Mouse (Mus musculus) intestine, embryonic 15.5 days (tissue): ENCODE measurements around the gene Csrp3. TPM values are rescaled to one million over a fixed set of nuclear protein-coding genes. Genes with fewer than 3 reads are reported as not detected.

Source experiments
- ATAC-seq: fragments of 200-750 bp; cut with Nextera tagmentation; 2 replicates; pipeline ENCODE4 v1.8.0; 2017; ENCODE audit warnings: moderate TSS enrichment, moderate library complexity
- H3K27ac ChIP-seq: fragments of 300-500 bp; sonication (generic); 2 replicates; pipeline ENCODE4 v1.5.1; 2015; ENCODE audit warnings: mild to moderate bottlenecking, inconsistent platforms
- H3K27me3 ChIP-seq: fragments of 300-500 bp; sonication (generic); replicated peaks from 2 replicates; pipeline ENCODE4 v1.6.1; 2015; ENCODE audit warnings: inconsistent platforms
- H3K36me3 ChIP-seq: fragments of 300-500 bp; sonication (generic); 2 replicates; pipeline ENCODE4 v1.6.1; 2015; ENCODE audit warnings: inconsistent platforms
- H3K4me1 ChIP-seq: fragments of 300-500 bp; sonication (generic); replicated peaks from 2 replicates; pipeline ENCODE4 v1.6.1; 2015; ENCODE audit warnings: inconsistent platforms
- H3K4me2 ChIP-seq: fragments of 300-500 bp; sonication (generic); replicated peaks from 2 replicates; pipeline ENCODE4 v1.6.1; 2015; ENCODE audit warnings: mild to moderate bottlenecking, inconsistent platforms
- H3K4me3 ChIP-seq: fragments of 300-500 bp; sonication (generic); replicated peaks from 2 replicates; pipeline ENCODE4 v1.5.1; 2015; ENCODE audit warnings: inconsistent platforms
- H3K9ac ChIP-seq: fragments of 300-500 bp; sonication (generic); 2 replicates; pipeline ENCODE4 v1.6.1; 2015; ENCODE audit warnings: inconsistent platforms
- H3K9me3 ChIP-seq: fragments of 300-500 bp; sonication (generic); 2 replicates; pipeline ENCODE4 v1.6.1; 2016; ENCODE audit warnings: inconsistent platforms
- WGBS: fragments of 180-500 bp; shearing (Covaris S2); methylation state at CpG from one replicate; pipeline ENCODE4 v1.1.7; 2015; 5-methylcytosine and 5-hydroxymethylcytosine counted together
- polyA plus RNA-seq: library from polyadenylated mRNA; unstranded; fragments of >200 nt; fragmentation: Nextera tagmentation; extraction: Ambion mirVana; gene quantifications from 2 replicates; pipeline ENCODE4 v1.2.1, GENCODE M21; 2015

Gene Csrp3
- polyA plus RNA-seq, 1 experiment from 2014 or later = 0.94 TPM

DNA sequence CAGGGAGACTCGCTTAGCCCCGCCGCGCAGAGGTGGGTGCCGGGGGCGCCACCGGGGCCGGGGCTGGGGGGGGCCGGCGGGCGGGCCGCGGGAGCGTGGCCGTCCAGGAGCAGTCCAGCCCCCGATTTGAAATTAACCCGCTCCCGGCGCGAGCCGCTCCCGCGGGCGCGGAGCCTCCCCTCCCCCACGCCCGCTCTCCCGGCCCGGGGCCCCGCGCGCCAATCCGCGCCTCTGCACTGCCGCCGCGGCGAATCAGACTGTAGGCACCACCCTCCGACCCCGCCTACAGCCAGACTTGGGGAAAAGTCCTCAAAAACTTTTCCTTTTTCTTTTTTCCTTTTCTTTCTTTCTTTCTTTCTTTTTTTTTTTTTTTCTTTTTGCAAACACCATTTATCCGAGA lies 33.7 kb upstream of the Csrp3 start, which contains the start of gene E2f8:
Gene E2f8, minus strand, starts transcription at position 111 of the 400 bp plus-strand sequence.
- Histone ChIP-seq H3K9ac (peak within 1 kb of the TSS; percentile 86), H3K4me2 (peak within 1 kb of the TSS; percentile 94), H3K27ac (peak within 1 kb of the TSS; percentile 91), H3K4me3 (peak within 1 kb of the TSS; percentile 85), H3K27me3 (no peaks in the 10 kb centered on the region), H3K9me3 (no peaks in the 10 kb centered on the region), H3K4me1 (peaks cover 21% of the 10 kb centered on the region), H3K36me3 (no peaks in the 10 kb centered on the region)
- peak; percentile 83 for ATAC-seq
- 0% methylated on average over 29 of the region's 41 CpGs for WGBS

DNA sequence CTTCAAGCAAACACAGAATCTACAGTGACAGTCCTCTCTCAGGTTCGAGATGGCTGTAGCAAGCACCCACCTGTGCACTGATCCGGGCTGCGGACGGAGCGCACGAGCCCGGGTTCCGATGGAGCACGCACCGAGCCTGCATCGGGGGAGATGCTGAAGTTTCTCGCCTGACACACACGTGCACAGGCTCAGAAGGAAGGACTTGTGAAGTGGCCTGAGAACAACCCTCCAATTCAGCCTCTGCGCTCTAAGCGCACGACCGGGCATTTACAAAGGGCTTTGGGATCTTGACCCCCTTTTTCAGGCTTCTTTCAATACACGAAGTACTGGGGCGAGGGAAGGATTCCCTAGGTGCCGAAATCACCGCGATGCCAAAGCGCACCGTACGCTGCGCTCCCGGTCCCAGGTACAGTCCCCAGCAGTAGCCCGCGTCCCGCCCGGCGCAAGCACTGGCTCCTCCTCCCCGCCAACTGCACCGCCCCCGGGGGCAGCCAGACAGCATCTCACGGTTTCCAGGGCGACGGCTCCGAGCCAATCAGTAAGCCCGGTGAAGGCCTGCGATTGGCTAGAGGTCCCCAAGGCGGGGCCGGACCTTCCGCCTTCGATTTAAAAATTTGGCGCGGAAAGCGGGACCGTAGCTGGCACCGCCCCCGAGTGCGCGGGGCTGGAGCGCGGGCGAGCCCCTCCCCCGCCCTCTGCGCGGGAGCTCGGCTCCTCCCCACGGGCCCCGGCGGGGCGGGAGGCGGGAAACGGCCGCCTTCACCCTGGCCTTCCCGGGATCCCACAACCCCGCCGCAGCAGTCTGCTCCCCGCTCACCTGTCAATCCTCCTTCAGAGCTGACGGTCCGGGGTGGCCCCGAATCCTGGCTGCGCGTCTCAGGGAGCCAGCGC lies 33.0 kb upstream of the Csrp3 start:
- H3K9ac ChIP-seq = peak overlapping the region; percentile 86
- peak overlapping the region; percentile 91 for H3K27ac ChIP-seq
- peaks cover 21% of the 10 kb centered on the region for H3K4me1 ChIP-seq
- peak overlapping the region; percentile 85 for H3K4me3 ChIP-seq
- H3K4me2 ChIP-seq = peak overlapping the region; percentile 94
- H3K27me3 ChIP-seq = no peaks in the 10 kb centered on the region
- no peaks in the 10 kb centered on the region for H3K36me3 ChIP-seq
- peak; percentile 95 for ATAC-seq
- H3K9me3 ChIP-seq = no peaks in the 10 kb centered on the region
- WGBS = under 1% methylated on average over 76 of the region's 77 CpGs

DNA sequence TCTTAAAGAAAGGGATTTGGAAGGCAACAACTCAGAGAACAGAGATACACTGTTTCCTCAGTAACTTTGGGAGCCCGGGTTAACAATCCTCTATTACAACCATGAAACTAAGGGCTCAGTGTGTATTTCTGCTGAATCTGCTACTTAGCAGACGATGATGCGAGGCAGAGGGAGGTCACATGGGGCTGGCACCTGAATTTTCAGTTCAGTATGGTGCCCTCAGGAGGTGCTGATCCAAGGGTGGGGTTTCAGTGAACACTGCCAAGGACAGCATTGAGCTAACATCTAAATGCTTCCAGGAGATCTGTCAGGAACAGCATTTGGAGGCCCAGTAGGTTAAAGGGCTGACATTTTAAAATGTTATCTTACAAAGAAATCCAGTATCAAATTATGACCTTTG lies 31.7 kb upstream of the Csrp3 start:
- no peaks in the 10 kb centered on the region for H3K9me3 ChIP-seq
- peak overlapping the region; percentile 24 for H3K4me3 ChIP-seq
- ATAC-seq = no peak
- peak overlapping the region; percentile 19; the same call in 1 of the 2 replicates for H3K27ac ChIP-seq
- no peaks in the 10 kb centered on the region for H3K27me3 ChIP-seq
- peaks cover 21% of the 10 kb centered on the region for H3K4me1 ChIP-seq
- WGBS = 56% methylated on average over 3 of the region's 3 CpGs
- H3K36me3 ChIP-seq = peaks cover 9% of the 10 kb centered on the region
- peak overlapping the region; percentile 52 for H3K4me2 ChIP-seq
- peak overlapping the region; percentile 26; the same call in 1 of the 2 replicates for H3K9ac ChIP-seq

DNA sequence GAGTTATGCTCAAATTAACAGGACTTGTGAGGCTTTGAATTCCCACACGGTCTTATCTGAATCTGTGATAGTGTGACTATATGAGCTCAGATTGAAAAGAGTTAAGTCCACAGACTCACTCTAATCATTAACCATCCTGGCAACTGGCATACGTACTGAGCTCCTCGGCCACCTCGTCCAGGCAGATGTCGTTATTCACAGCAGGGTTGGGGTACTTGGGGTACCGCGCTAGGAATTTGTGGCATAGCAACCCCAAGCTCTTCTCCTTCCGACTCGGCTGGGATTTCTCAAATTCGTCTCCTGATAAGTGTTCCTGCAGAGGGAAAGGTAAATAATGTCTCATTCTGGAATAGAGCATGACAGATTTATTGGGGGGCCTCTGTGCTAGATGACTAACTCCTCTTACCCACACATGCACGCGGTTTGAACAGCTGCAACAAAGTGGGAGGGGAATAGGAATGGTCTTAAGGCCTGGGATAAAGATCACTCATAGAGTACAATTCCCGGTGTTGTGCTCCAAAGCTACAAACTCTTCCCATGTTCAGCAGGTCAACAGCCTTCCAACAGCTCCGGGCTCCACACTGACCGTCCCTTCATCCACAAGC lies 30.1 kb upstream of the Csrp3 start:
- Histone ChIP-seq H3K9me3 (no peaks in the 10 kb centered on the region), H3K4me3 (peak overlapping the region; percentile 18; the same call in 1 of the 2 replicates), H3K27me3 (no peaks in the 10 kb centered on the region), H3K9ac (no peak overlapping the region), H3K36me3 (peaks cover 20% of the 10 kb centered on the region), H3K4me1 (peaks cover 21% of the 10 kb centered on the region), H3K4me2 (peak overlapping the region; percentile 52), H3K27ac (peak overlapping the region; percentile 71)
- whole genome bisulfite sequencing = 32% methylated on average over 15 of the region's 15 CpGs
- ATAC-seq = peak; percentile 39

DNA sequence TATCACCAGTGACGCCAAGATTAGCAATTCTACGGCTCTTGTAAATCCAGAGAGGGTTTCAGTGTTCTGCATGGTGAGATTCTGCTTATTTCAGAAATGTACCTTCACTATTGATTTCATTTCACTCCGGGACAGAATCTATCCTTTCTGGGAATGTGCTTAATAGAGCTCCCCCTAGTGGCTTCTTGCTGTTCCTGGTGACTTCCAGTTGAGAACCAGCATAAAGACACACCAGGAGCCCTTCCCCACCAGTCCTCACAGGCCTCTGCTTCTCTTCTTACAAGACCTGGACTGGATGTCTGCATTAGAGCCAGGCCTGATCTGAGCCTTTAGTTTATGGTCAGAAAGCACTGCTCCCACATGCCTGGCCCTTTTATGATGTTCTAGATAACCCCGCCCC lies 28.7 kb upstream of the Csrp3 start:
- H3K36me3 ChIP-seq = peaks cover 31% of the 10 kb centered on the region
- no peak overlapping the region for H3K27ac ChIP-seq

DNA sequence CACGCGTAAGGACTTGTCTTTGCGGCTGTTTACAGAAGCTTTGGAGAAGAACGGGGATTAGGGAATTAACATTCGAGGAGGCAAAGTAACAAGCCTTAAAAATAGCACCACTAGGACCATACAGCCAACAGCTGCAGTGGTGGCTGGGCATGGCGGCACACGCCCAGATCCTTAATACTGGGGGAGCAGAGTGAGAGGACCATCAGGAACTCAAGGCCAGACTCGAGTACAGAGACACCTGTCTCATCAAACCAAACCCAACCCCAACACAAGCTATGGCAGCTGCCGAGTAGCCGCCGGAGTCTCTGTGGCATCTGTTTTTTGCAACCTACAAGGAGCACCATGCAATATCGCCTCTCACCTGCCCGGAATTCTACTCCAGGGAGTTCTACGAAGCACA lies 27.3 kb upstream of the Csrp3 start:
- Histone ChIP-seq H3K4me3 (no peak overlapping the region), H3K27ac (no peak overlapping the region), H3K9me3 (no peaks in the 10 kb centered on the region), H3K4me2 (no peak overlapping the region), H3K27me3 (no peaks in the 10 kb centered on the region), H3K36me3 (peaks cover 45% of the 10 kb centered on the region), H3K4me1 (peaks cover 17% of the 10 kb centered on the region), H3K9ac (no peak overlapping the region)
- ATAC-seq = no peak
- WGBS = 88% methylated on average over 14 of the region's 14 CpGs

More for the DNA sequence above, 28.7 kb upstream of the Csrp3 start:
- Histone ChIP-seq H3K4me1 (peaks cover 17% of the 10 kb centered on the region), H3K9me3 (no peaks in the 10 kb centered on the region), H3K27me3 (no peaks in the 10 kb centered on the region), H3K4me3 (no peak overlapping the region), H3K4me2 (no peak overlapping the region), H3K9ac (no peak overlapping the region)
- no peak for ATAC-seq
- WGBS = 75% methylated on average over 4 of the region's 4 CpGs

DNA sequence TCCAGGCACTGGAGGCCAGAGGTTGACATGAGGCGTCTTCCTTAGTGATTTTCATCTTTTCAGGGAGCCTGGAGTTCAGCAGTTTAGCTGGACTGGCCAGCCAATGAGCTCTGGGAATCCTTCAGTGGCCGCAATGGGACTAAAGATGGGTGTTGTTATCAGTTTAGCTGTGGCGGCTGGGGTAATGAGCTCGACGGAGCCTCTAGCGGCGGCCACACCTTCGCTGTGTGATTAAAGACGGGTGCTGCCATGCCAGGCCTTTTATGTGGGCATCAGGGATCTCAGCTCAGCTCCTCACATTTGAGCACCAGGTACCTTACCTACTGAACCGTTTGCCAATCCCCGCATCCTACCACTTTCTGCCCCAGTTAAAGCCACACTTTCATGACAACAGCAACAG lies 23.5 kb upstream of the Csrp3 start:
- H3K9me3 ChIP-seq = no peaks in the 10 kb centered on the region
- 91% methylated on average over 11 of the region's 11 CpGs for WGBS
- no peak overlapping the region for H3K9ac ChIP-seq
- H3K27ac ChIP-seq = no peak overlapping the region
- no peaks in the 10 kb centered on the region for H3K4me1 ChIP-seq
- peaks cover 69% of the 10 kb centered on the region for H3K36me3 ChIP-seq
- no peak overlapping the region for H3K4me2 ChIP-seq
- H3K27me3 ChIP-seq = no peaks in the 10 kb centered on the region
- no peak for ATAC-seq
- no peak overlapping the region for H3K4me3 ChIP-seq

DNA sequence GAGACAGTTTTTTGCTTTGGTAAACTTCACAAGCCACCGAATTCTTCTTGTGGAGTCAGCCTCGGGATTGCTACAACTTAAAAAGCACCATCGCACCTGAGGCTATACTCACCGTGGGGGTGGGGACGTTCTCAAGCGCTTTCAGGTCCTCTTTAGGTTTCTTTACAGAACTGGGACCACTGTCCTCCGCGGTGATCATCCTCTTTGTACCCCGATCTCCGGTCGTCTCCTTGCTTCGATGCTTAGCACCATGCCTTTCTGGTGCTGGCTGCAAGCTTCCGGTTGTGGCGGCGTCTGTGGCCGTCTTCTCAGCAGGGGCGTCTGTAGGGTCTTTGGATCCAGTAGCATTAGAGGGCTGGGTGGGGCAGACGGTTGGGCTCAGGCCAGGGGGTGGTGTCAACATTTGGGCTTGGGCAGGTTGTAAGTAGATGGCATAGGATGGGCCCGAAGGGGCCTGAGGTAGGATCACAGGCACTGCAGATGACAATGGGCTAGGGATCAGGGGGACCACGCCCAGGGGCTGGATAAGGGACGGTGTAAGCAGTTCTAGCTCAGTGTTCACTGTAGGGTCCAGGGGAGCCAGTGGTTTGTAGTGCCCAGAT lies 22.8 kb upstream of the Csrp3 start:
- ATAC-seq = no peak
- no peak overlapping the region for H3K27ac ChIP-seq
- no peaks in the 10 kb centered on the region for H3K27me3 ChIP-seq
- no peaks in the 10 kb centered on the region for H3K9me3 ChIP-seq
- H3K9ac ChIP-seq = no peak overlapping the region
- WGBS = 95% methylated on average over 21 of the region's 21 CpGs
- H3K4me2 ChIP-seq = no peak overlapping the region
- H3K4me3 ChIP-seq = no peak overlapping the region
- peaks cover 74% of the 10 kb centered on the region for H3K36me3 ChIP-seq
- no peaks in the 10 kb centered on the region for H3K4me1 ChIP-seq

DNA sequence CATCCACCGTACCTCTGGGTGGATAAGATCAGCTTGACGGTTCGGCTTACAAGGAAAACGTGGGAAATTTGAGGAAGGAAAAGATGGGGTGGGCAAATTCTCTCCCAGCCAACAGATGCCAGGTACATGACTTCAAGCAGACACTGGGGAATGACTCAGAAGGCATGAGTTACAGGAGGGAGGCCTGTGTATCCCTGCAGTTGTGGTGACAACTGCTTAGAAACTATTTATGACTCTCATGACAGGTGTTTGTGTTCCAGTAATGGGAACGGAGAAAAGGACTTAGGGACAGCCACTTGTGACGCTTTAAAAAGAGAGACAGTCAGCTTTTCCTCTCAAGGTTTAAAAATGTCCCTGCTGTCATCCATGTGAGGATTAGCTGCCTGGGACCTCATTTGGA lies 22.3 kb upstream of the Csrp3 start:
- Histone ChIP-seq H3K4me2 (no peak overlapping the region), H3K27me3 (no peaks in the 10 kb centered on the region), H3K9me3 (no peaks in the 10 kb centered on the region), H3K36me3 (peaks cover 72% of the 10 kb centered on the region), H3K4me3 (no peak overlapping the region), H3K4me1 (no peaks in the 10 kb centered on the region), H3K27ac (no peak overlapping the region), H3K9ac (no peak overlapping the region)
- WGBS = 85% methylated on average over 6 of the region's 6 CpGs
- ATAC-seq = no peak

DNA sequence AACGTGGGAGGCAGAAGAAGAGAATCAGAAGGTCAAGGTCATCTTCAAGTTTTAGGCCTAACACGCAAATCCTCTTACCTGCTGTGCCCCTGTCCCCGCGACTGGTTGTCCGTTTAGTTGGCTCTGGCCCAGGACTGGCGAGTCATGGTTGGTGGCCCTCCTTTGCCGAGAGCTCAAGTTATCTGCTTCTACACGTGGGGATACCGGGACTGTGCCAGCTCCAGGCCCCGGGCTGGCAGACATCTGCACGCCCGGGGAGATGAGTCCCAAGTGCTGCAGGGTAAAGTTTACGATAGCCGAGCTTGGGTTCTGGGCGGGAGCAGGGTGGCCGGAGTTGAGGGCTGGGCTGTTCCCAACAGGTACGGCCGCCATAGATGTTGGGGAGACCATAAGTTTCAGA lies 19.7 kb upstream of the Csrp3 start:
- Histone ChIP-seq H3K9me3 (no peaks in the 10 kb centered on the region), H3K27ac (no peak overlapping the region), H3K9ac (no peak overlapping the region), H3K4me1 (no peaks in the 10 kb centered on the region), H3K36me3 (peaks cover 51% of the 10 kb centered on the region), H3K4me3 (no peak overlapping the region), H3K4me2 (no peak overlapping the region), H3K27me3 (no peaks in the 10 kb centered on the region)
- ATAC-seq = no peak
- WGBS = 92% methylated on average over 18 of the region's 18 CpGs

DNA sequence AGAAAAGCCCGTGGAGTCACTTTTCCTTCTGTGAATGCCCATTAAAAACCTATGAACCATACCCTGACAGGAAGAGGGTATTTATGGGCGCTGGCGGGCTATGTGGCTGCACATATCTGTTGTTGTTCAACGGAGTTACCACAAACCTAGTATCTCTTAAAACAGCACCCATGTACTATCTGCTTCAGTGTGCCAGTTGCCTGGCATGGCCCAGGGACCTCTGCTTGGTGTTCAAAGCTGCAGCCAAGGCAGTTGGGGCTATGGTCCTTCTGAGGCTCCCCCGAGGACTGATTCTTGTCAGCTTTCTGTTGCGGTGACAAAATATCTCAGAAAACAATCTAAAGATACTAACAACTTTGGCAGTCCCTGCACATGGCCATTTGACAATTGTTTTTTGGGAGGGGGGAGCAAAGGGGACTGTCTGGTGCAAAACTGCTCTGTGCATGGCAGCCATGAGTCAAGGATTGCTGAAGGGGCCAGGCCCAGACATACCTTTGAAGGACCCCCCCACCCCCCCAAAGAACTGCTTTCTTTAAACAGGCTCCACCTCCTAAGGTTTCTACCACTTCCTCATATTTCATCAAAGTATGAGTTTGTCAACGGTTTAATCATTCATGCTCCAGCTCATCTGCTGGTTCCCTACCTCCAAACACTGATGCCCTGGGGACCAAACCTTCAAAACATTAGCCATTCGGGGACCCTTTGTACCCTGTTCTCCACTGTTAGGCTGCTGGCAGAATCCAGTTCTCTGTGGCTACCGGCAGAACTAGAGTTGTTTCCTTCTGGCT lies 17.0 kb upstream of the Csrp3 start:
- no peaks in the 10 kb centered on the region for H3K4me1 ChIP-seq
- no peak overlapping the region for H3K27ac ChIP-seq
- H3K4me3 ChIP-seq = no peak overlapping the region
- H3K4me2 ChIP-seq = no peak overlapping the region
- 89% methylated on average over 9 of the region's 9 CpGs for WGBS
- ATAC-seq = no peak
- H3K27me3 ChIP-seq = no peaks in the 10 kb centered on the region
- H3K9ac ChIP-seq = no peak overlapping the region
- peaks cover 28% of the 10 kb centered on the region for H3K36me3 ChIP-seq
- H3K9me3 ChIP-seq = no peaks in the 10 kb centered on the region

DNA sequence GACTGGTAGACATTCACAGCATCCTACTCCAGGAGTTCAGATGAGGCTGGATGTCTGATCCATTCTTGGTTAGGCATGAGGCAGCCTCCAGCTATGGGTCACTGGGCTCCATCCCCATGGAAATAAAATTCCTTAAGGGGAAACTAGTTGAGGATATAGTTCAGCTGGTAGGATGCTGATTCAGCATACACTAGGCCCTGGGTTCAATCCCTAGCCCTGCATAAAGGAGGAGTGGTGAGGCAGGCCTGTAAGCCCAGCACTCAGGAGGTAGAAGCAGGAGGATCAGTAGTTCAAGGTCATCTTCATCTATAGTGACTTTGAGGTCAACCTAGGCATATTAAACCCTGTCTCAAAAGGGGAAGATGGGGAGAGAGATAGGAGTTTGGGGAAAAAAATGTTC lies 16.4 kb upstream of the Csrp3 start:
- Histone ChIP-seq H3K9me3 (no peaks in the 10 kb centered on the region), H3K36me3 (peaks cover 22% of the 10 kb centered on the region), H3K27me3 (no peaks in the 10 kb centered on the region), H3K4me3 (no peak overlapping the region), H3K4me2 (no peak overlapping the region), H3K27ac (no peak overlapping the region), H3K4me1 (no peaks in the 10 kb centered on the region), H3K9ac (no peak overlapping the region)
- no peak for ATAC-seq
